Mouse (Mus musculus) E14TG2a.4 (cell line): ENCODE results near the gene Fam3a.
"Not testable (repeated sequence)": the region's sequence is repeated elsewhere in the genome, so short reads cannot be mapped to it uniquely, and the experiment has no call there.

Source experiments
- H3K27me3 ChIP-seq: 2 replicates; pipeline ENCODE4 v1.6.1; 2014; ENCODE audit warnings: low read length, control low read depth; ENCODE audit not compliant: insufficient read depth
- H3K36me3 ChIP-seq: 2 replicates; pipeline ENCODE4 v1.6.1; 2014; ENCODE audit warnings: low read length, control low read depth; ENCODE audit not compliant: insufficient read depth
- H3K4me1 ChIP-seq: replicated peaks from 2 replicates; pipeline ENCODE4 v1.6.1; 2014; ENCODE audit warnings: low read depth, low read length, control low read depth
- H3K4me3 ChIP-seq: replicated peaks from 2 replicates; pipeline ENCODE4 v1.5.1; 2014; ENCODE audit warnings: mild to moderate bottlenecking, low read length
- H3K9me3 ChIP-seq: 2 replicates; pipeline ENCODE4 v1.6.1; 2014; ENCODE audit warnings: low read length, control low read depth
- CTCF ChIP-seq: conservative IDR thresholded peaks from 2 replicates; pipeline ENCODE4 v1.5.1; 2014; ENCODE audit warnings: low read length
- NANOG ChIP-seq: IDR thresholded peaks from 2 replicates; pipeline ENCODE4 v1.6.1; 2014; ENCODE audit warnings: borderline replicate concordance, low read length, mixed read lengths
- POU5F1 ChIP-seq: IDR thresholded peaks from 2 replicates; pipeline ENCODE4 v1.6.1; 2014; ENCODE audit warnings: low read length, borderline replicate concordance

Gene Fam3a

DNA sequence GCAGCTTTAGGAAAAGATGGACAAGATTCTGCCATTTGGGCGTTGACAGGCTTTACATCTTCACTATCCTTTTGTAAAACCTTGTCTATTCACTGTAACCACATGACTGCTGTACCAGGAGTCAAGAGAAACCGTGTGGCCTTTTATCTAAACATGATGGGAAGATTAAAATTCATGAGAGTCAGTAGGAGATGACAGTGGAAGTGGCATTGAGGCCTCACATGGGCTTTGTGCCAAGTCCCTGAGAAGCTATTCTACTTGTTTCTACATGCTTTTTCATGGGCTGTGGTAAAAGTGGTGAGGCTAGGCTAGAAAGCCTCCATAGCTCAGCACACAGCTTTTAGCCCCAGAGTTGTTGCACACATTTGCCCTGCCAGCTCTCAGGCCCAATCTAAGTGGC lies 15.3 kb upstream of the Fam3a start:
- TF ChIP-seq CTCF = no peak
- TF ChIP-seq NANOG = no peak
- TF ChIP-seq POU5F1 = no peak
- Histone ChIP-seq H3K27me3 (no peaks in the 10 kb centered on the region), H3K4me1 (no peaks in the 10 kb centered on the region), H3K36me3 (peaks cover 42% of the 10 kb centered on the region), H3K4me3 (no peak overlapping the region), H3K9me3 (no peaks in the 10 kb centered on the region)

DNA sequence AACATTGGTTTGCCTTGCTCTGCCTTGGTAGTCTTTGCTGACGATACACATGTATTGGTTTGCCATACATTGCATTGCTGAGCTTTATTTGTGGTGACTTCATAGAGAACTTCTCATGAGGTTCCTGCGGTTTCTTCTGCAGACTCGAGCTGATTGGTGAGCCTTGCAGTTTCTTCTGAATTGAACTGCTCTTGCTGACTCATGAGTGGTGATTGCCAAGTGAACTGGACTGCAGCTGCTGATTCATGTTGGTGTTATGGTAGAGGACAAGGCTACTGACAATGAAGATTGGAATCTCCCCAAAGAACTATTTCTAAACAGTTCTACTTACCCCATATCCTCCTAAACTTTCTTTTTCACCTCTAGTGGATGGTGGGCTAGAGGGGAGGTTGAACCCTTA lies 7.1 kb upstream of the Fam3a start:
- no peak for TF ChIP-seq POU5F1
- TF ChIP-seq NANOG = no peak
- no peaks in the 10 kb centered on the region for H3K4me1 ChIP-seq
- no peaks in the 10 kb centered on the region for H3K9me3 ChIP-seq
- H3K27me3 ChIP-seq = no peaks in the 10 kb centered on the region
- no peak overlapping the region for H3K4me3 ChIP-seq
- no peaks in the 10 kb centered on the region for H3K36me3 ChIP-seq

DNA sequence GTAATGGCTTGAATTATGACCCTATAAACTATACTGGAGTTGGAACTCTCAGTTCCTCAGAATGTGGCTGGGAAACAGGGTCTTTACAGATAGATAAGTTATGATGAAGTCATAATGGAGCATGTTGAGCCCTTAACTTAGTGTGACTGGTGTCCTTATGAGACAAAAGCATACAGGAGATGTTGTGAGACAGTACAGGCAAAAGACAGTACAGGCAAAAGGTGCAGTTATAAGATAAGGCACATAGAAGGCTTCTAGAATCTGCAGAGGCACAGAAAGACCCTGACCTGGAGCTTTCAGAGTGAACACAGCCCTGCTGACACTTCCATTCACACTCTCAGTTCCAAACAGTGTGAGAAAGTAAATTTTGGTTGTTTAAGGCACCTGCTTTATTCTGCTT lies 4.9 kb downstream of the Fam3a start:
- H3K9me3 ChIP-seq = no peaks in the 10 kb centered on the region
- no peaks in the 10 kb centered on the region for H3K27me3 ChIP-seq
- H3K4me3 ChIP-seq = no peak overlapping the region
- no peak for TF ChIP-seq POU5F1
- peaks cover 39% of the 10 kb centered on the region for H3K36me3 ChIP-seq
- H3K4me1 ChIP-seq = no peaks in the 10 kb centered on the region; the same call in 1 of the 2 replicates

- Histone ChIP-seq H3K4me3 (no peak overlapping the region), H3K36me3 (peaks cover 32% of the 10 kb centered on the region), H3K9me3 (no peaks in the 10 kb centered on the region), H3K4me1 (no peaks in the 10 kb centered on the region), H3K27me3 (no peaks in the 10 kb centered on the region)
- no peak for TF ChIP-seq NANOG
- TF ChIP-seq CTCF = no peak
- no peak for TF ChIP-seq POU5F1
Measured at GRCm38 (mm10) chrX:74384451-74384850, 8.6 kb downstream of the Fam3a start.

DNA sequence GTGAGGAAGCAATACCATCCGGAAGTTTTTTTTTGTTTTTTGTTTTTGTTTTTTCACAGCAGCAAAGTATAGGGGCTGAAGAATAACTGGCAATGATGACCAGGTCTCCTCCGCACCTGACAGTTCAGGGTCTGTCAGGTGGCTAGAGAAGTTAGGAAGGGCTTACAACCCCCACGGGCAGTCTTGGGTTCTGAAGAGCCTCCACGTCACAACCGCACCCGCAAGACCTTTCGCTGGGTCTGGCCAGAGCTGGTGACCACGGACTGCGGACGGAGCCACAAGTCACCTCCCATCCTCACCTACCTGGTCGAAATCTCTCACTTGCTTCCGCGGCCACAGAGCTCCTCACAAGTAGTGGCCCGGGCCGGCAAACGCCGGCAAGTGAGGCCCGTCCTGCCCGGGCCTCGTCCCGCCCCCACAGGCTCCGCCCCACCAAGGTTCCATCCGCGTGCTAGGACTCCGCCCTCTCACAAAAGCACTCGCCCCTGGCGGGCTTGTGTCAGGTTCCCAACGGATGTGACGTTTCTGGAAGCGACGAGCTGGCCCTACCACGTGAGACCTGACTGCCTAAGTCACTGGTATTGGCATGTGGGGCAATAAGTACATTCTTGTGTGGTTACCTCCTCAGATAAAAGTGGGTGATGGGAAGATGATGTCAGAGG lies 20.1 kb downstream of the Fam3a start, which contains the start of the genes Ubl4a and Slc10a3:
TSS of gene Ubl4a (minus strand) at position 331 of the 662 bp plus-strand sequence.
TSS of gene Slc10a3 (minus strand) at position 462 of the 662 bp plus-strand sequence.
- Histone ChIP-seq H3K4me3 (peak within 1 kb of the TSS; percentile 75), H3K36me3 (peaks cover 11% of the 10 kb centered on the region), H3K27me3 (no peaks in the 10 kb centered on the region), H3K9me3 (no peaks in the 10 kb centered on the region), H3K4me1 (peaks cover 21% of the 10 kb centered on the region)
- no peak for TF ChIP-seq CTCF
- TF ChIP-seq POU5F1 = no peak
- no peak for TF ChIP-seq NANOG

DNA sequence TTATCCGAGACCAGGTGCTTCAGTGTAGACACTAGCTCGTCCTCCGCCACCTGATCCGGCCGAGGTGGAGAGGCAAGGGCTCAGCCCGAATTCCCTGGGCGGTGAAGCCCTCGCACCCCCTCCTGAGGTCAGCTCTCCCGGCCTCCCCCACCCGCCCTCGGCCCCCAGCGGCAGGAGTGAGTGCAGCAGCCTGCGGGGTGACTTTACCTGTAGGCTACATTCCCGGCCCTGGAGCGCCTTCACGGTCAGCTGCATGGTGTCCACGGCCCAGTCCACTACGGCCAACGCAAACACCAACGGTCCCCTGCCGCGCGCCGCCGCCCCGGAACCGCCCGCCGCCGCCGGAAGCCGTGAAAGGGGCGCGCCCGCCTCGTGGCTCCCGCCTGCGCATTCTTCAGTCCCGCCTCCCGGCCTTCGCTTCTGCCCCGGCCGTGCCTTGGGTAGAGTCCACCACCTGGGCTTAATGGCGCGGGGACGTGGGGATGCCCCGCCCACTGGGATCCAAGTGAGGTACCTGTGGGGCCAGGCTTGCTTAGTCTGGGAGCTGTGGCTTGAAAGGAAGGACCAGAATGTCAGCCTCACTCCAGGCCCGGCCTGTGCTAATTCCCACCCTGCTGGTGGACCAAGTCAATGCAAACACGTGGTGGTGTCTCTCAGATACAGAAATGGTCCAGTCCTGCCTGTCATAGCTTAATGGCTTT lies 24.7 kb downstream of the Fam3a start:
- TF ChIP-seq CTCF (no peak), NANOG (no peak)
- H3K4me3 ChIP-seq = peak overlapping the region; percentile 81
- no peaks in the 10 kb centered on the region for H3K9me3 ChIP-seq
- H3K4me1 ChIP-seq = peaks cover 29% of the 10 kb centered on the region
- no peaks in the 10 kb centered on the region for H3K27me3 ChIP-seq
- peaks cover 33% of the 10 kb centered on the region for H3K36me3 ChIP-seq

DNA sequence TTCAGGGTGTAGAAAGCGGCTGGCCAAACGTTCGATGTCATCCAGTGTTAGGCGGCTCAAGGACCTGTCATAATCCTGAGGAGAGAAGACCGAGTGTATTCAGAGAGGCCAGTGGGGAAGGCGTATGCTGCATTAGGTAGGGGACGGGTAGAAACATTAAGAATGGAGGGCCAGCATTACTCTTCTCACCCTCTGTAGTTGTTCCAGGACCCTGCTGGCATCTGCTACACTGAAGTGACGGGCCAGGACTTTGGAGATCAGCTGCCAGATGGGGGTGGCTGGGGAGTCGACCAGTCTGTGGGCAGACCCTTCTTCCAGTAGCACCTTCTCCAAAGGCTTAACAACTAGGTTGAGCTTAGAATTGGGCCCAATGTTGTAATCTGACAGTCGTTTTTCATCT lies 25.6 kb downstream of the Fam3a start:
- Histone ChIP-seq H3K4me3 (peak overlapping the region; percentile 81), H3K27me3 (no peaks in the 10 kb centered on the region), H3K36me3 (peaks cover 33% of the 10 kb centered on the region), H3K9me3 (no peaks in the 10 kb centered on the region), H3K4me1 (peaks cover 27% of the 10 kb centered on the region)
- no peak for TF ChIP-seq CTCF
- TF ChIP-seq NANOG = no peak
- TF ChIP-seq POU5F1 = no peak

DNA sequence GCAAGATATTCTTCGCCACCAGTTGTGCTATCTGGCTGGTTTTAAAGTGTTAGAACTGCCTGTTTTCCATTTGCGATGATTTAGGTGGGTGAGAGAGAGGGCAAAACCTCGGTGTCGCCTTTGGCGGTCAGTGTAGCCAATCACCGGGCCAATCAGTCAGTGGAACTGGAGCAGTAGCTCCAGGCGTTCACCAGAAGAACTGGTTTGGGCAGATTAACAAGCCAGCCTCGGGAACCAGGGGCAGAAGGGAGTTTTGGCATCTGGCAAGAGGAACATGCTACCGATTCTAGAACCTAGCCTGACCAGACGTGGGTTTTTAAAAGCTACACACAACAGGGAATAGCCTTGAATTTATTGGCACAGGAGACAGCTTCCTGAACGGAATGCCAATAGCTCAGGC lies 33.9 kb downstream of the Fam3a start:
- Histone ChIP-seq H3K9me3 (no peaks in the 10 kb centered on the region), H3K4me3 (no peak overlapping the region), H3K4me1 (no peaks in the 10 kb centered on the region; the same call in 1 of the 2 replicates), H3K27me3 (no peaks in the 10 kb centered on the region), H3K36me3 (no peaks in the 10 kb centered on the region)
- no peak for TF ChIP-seq POU5F1
- no peak for TF ChIP-seq CTCF
- TF ChIP-seq NANOG = no peak

DNA sequence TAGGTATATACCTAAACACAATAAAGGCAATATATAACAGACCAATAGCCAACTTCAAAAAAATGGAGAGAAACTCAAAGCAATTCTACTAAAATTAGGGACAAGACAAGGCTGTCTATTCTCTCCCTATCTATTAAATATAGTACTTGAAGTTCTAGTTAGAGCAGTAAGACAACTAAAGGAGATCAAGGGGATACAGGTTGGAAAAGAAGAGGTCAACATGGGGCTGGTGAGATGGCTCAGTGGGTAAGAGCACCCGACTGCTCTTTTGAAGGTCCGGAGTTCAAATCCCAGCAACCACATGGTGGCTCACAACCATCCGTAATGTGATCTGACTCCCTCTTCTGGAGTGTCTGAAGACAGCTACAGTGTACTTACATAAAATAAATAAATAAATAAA lies 36.0 kb downstream of the Fam3a start:
- H3K4me1 ChIP-seq, H3K27me3 ChIP-seq, H3K9me3 ChIP-seq, H3K4me3 ChIP-seq, H3K36me3 ChIP-seq: not testable (repeated sequence)
